Mouse (Mus musculus) erythroblast, embryonic 14.5 days (primary cell): ENCODE measurements around the gene Zwilch. TPM values are rescaled to one million over a fixed set of nuclear protein-coding genes. Genes with fewer than 3 reads are reported as not detected.

Source experiments
- H3K27me3 ChIP-seq: 2 replicates; pipeline ENCODE4 v1.6.1; 2012; ENCODE audit warnings: inconsistent platforms; ENCODE audit not compliant: control insufficient read depth
- H3K36me3 ChIP-seq: 2 replicates; pipeline ENCODE4 v1.6.1; 2012; ENCODE audit warnings: mild to moderate bottlenecking, inconsistent platforms; ENCODE audit not compliant: control insufficient read depth
- H3K4me1 ChIP-seq: 2 replicates; pipeline ENCODE4 v1.6.1; 2012; ENCODE audit warnings: inconsistent platforms; ENCODE audit not compliant: control insufficient read depth
- H3K4me3 ChIP-seq: replicated peaks from 2 replicates; pipeline ENCODE3; 2012; ENCODE audit warnings: moderate library complexity, mild to moderate bottlenecking, inconsistent platforms
- H3K9me3 ChIP-seq: 2 replicates; pipeline ENCODE4 v1.6.1; 2012; ENCODE audit warnings: low read length, inconsistent platforms, mixed read lengths; ENCODE audit not compliant: control insufficient read depth
- GATA1 ChIP-seq: IDR thresholded peaks from 2 replicates; pipeline ENCODE4 v1.6.1; 2012; ENCODE audit warnings: low read length, inconsistent platforms, mixed read lengths
- TAL1 ChIP-seq: IDR thresholded peaks from 3 replicates; pipeline ENCODE4 v1.6.1; 2012; ENCODE audit warnings: low read length, inconsistent platforms, mixed read lengths
- polyA plus RNA-seq: library from polyadenylated mRNA; stranded (reverse); fragments of >175 nt; gene quantifications from 2 replicates; pipeline ENCODE4 v1.2.3, GENCODE M21; 2012

Gene Zwilch
- 2.0 and 2.2 TPM in 2 replicates for polyA plus RNA-seq

GRCm38 (mm10) chr9:64172816-64173665 is at the start of gene Zwilch, which contains the start of gene Rpl4:
Gene Zwilch (minus strand): TSS chr9:64173104.
Gene Rpl4 (plus strand): TSS chr9:64173375.
- peaks cover 43% of the 10 kb centered on the region for H3K4me1 ChIP-seq
- no peaks in the 10 kb centered on the region for H3K9me3 ChIP-seq
- peaks cover 62% of the 10 kb centered on the region for H3K36me3 ChIP-seq
- H3K27me3 ChIP-seq = no peaks in the 10 kb centered on the region
- peak within 1 kb of the TSS; percentile 68 for H3K4me3 ChIP-seq
- TF ChIP-seq GATA1 (peak; percentile 60), TAL1 (no peak)

DNA sequence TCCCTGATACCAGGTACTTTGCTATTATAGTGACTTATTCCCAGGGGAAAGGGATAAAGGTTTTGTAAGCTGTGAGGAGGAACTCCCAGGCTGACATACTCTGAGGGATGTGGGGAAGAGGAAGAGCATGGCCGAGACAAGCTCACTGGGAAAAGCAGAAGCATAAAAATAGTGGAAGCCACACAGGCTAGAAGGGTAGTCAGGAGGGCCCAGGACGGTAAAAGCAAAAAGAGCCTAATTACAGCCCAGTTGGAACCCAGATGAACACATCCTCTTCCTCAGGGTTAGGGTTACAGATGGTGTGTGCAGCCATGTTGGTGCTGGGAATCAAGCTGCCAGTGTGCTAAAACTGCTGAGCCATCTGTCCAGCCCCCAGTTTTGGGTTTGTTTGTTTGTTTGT is 49.2 kb upstream of the Zwilch start:
- TF ChIP-seq GATA1 = no peak
- no peak for TF ChIP-seq TAL1
- H3K4me1 ChIP-seq = no peaks in the 10 kb centered on the region; the same call in 1 of the 2 replicates
- H3K9me3 ChIP-seq = no peaks in the 10 kb centered on the region
- H3K4me3 ChIP-seq = no peak overlapping the region
- no peaks in the 10 kb centered on the region for H3K36me3 ChIP-seq
- no peaks in the 10 kb centered on the region for H3K27me3 ChIP-seq

DNA sequence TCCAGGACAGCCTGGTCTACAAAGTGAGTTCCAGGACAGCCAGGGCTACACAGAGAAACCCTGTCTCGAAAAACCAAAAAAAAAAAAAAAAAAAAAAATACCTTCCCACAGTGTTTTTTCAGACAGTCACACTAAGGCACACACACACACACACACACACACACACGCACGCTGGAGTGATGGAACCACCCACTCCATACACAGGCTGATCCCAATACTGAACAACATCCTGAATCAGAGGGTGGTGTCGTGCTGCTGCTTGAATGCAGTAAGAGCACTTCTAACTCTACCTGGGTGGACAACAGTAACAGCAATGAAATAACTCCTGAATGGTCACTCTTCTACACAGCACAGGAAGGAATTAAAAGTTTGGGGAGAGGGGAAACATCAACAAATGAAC is 48.6 kb upstream of the Zwilch start:
- Histone ChIP-seq H3K27me3 (no peaks in the 10 kb centered on the region), H3K4me3 (no peak overlapping the region), H3K36me3 (no peaks in the 10 kb centered on the region), H3K9me3 (no peaks in the 10 kb centered on the region), H3K4me1 (no peaks in the 10 kb centered on the region; the same call in 1 of the 2 replicates)
- TF ChIP-seq TAL1 = no peak
- TF ChIP-seq GATA1 = no peak

GRCm38 (mm10) chr9:64220603-64221002 is 47.7 kb upstream of the Zwilch start:
- no peaks in the 10 kb centered on the region; the same call in 1 of the 2 replicates for H3K4me1 ChIP-seq
- H3K9me3 ChIP-seq = no peaks in the 10 kb centered on the region
- no peaks in the 10 kb centered on the region for H3K36me3 ChIP-seq
- TF ChIP-seq TAL1 = no peak
- no peak for TF ChIP-seq GATA1
- no peak overlapping the region for H3K4me3 ChIP-seq
- no peaks in the 10 kb centered on the region for H3K27me3 ChIP-seq

DNA sequence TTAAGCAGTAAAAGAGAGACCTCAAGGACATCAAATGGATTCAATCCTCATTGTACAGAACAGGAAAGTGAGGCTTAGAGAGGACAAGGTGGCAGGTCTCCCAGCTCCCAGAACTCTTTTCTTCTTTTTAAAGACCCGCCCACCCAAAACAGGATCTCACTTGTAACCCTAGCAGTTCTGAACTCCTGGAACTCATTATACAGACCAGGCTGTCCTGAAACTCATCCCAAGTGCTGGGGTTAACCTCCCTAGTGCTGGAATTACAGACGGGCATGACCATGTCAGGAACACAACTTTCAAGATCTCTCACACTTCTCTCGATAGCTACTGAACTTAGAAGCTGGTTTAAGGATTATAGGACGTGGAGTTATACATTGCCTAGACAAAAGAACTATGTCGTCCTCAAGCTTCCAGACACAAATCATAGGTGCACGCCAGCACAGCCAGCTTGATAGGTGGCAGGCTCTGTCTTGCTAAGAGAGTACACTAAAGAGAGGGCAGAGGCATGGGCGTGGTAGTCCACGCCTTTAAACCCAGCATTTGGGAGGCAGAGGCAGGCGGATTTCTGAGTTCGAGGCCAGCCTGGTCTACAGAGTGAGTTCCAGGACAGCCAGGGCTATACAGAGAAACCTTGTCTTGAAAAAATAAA is 47.0 kb upstream of the Zwilch start:
- Histone ChIP-seq H3K36me3 (no peaks in the 10 kb centered on the region), H3K9me3 (no peaks in the 10 kb centered on the region), H3K4me3 (no peak overlapping the region)

GRCm38 (mm10) chr9:64219305-64219704 is 46.4 kb upstream of the Zwilch start:
- Histone ChIP-seq H3K36me3 (no peaks in the 10 kb centered on the region), H3K4me1 (no peaks in the 10 kb centered on the region; the same call in 1 of the 2 replicates), H3K4me3 (no peak overlapping the region), H3K9me3 (no peaks in the 10 kb centered on the region), H3K27me3 (no peaks in the 10 kb centered on the region)
- no peak for TF ChIP-seq TAL1
- no peak for TF ChIP-seq GATA1

More for the DNA sequence above, 47.0 kb upstream of the Zwilch start:
- H3K4me1 ChIP-seq = no peaks in the 10 kb centered on the region; the same call in 1 of the 2 replicates
- H3K27me3 ChIP-seq = no peaks in the 10 kb centered on the region
- TF ChIP-seq GATA1 = no peak
- TF ChIP-seq TAL1 = no peak

DNA sequence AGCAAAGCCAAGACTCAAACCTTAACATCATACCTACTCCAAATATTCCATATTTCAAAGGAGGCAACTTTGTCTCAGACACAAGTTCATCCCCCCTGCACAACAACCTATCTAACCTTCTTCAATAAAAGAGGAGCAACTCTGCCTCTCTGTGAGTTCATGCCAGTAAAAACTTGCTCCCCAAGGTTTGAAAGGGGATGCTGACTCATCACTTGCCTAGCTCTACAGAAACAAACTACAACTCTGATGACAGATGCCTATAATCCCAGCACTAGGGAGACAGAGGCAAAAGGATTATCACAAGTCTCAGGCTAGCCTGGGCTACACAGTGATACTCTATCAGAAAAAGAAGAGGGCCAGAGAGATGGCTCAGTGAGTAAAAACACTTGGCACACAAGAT is 45.0 kb upstream of the Zwilch start:
- H3K9me3 ChIP-seq = no peaks in the 10 kb centered on the region
- no peak for TF ChIP-seq TAL1
- no peak for TF ChIP-seq GATA1

DNA sequence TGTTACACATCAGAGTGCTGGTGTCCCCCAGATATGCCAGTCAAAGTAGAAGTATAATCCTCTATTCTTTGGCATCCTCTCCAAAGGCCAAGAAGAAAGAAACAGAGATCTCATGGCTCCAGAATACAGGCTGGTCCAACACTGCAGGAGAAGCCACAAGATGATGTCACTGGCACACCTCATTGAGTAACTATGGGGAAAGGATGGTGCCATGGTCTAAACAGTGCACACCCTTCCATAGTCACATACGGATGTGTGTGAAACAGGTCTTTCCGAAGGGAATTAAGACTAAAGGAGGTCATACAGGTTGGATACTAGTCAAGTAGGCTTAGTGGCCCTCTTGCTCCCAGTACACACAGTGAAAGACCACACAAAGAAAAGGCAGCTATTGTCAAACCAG is 43.7 kb upstream of the Zwilch start:
- Histone ChIP-seq H3K27me3 (no peaks in the 10 kb centered on the region), H3K36me3 (peaks cover 3% of the 10 kb centered on the region), H3K4me3 (no peak overlapping the region), H3K4me1 (no peaks in the 10 kb centered on the region), H3K9me3 (no peaks in the 10 kb centered on the region)
- TF ChIP-seq GATA1 (no peak), TAL1 (no peak)

More for the DNA sequence above, 45.0 kb upstream of the Zwilch start:
- no peaks in the 10 kb centered on the region; the same call in 1 of the 2 replicates for H3K4me1 ChIP-seq
- no peak overlapping the region for H3K4me3 ChIP-seq
- no peaks in the 10 kb centered on the region for H3K27me3 ChIP-seq
- no peaks in the 10 kb centered on the region for H3K36me3 ChIP-seq

- no peak for TF ChIP-seq GATA1
- TF ChIP-seq TAL1 = no peak
- Histone ChIP-seq H3K4me1 (no peaks in the 10 kb centered on the region), H3K4me3 (no peak overlapping the region), H3K9me3 (no peaks in the 10 kb centered on the region), H3K27me3 (no peaks in the 10 kb centered on the region), H3K36me3 (peaks cover 6% of the 10 kb centered on the region)
These were observed 43.2 kb upstream of the Zwilch start for GRCm38 (mm10) chr9:64216090-64216489.
